Mouse (Mus musculus): Measurements from ENCODE around the gene Trip6. TPM values are rescaled to one million over a fixed set of nuclear protein-coding genes. Genes with fewer than 3 reads are reported as not detected.

Gene Trip6
- total RNA-seq, 1 experiment, result 22.7 TPM

DNA sequence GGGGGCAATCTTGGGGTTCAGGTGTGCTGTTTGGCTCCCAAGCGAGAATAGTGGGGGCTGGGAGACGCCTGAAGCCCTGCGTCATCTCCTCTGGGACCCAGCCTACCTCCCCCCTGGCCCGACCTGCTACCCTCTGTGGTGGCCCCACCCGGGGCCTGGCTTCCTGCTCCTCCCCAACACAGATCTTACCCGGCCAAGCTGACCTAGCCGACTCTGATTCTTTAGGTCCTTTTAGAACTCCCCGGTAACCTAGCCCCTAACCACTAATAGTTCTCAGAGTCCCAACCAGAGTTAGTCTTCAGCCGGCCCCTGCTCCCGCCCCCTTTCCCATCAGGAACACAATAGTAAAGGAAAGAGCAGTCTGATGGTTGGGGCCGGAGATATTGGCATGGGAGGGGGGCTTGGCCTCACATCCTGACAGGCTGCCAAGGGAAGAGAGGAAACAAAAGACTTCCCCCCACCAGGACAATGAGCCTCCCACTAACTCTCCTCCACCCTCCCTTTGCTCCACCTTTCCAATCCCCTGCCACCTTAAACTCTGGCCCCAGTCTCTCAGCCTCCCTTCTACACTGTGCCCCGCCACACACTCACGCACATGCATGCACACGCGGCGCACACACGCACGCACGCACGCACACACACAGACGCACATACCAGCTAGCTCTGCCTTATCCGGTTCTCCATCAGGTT is 25.2 kb upstream of the Trip6 start:
- no peaks in the 10 kb centered on the region for H3K9me3 ChIP-seq (ENCODE audit: control insufficient read depth, insufficient read depth, low read depth, low read length)
- DNase-seq (ENCODE audit: low read depth, low spot score), result peak; percentile 51
- H3K9ac ChIP-seq (ENCODE audit: insufficient read depth, low read depth, low read length, poor library complexity, severe bottlenecking), result peak overlapping the region; percentile 44; the same call in 1 of the 2 replicates
- H3K4me1 ChIP-seq (ENCODE audit: control insufficient read depth in 2 of 2, insufficient read depth in 2 of 2, low read length in 2 of 2, poor library complexity in 1 of 2), result peaks cover 12 to 28% of the 10 kb centered on the region in 2 experiments; a peak in 3 of 4 replicates
- peak overlapping the region; percentile 55 for H3K27ac ChIP-seq (ENCODE audit: insufficient read depth, low read depth, low read length, poor library complexity, severe bottlenecking)
- TF ChIP-seq MAFK (IDR thresholded peaks at IDR 0.05; ENCODE audit: insufficient read depth, low read depth, low read length) (no peak), HCFC1 (IDR thresholded peaks at IDR 0.05; ENCODE audit: borderline replicate concordance, insufficient read depth, low read length) (no peak), ZC3H11A (IDR thresholded peaks at IDR 0.05; ENCODE audit: borderline replicate concordance, low read depth, low read length) (no peak)
- H3K4me3 ChIP-seq (ENCODE audit: insufficient read depth in 1 of 2, low read depth in 1 of 2, low read length in 2 of 2, poor library complexity in 1 of 2, severe bottlenecking in 1 of 2), result peak overlapping the region; percentile 31 to 68
- in situ Hi-C loops (cut with MboI; ENCODE audit: low sequenced_read_pairs in 2 of 2, unreplicated experiment in 2 of 2), result no loop called here
- H3K36me3 ChIP-seq (ENCODE audit: control insufficient read depth, insufficient read depth, low read length, poor library complexity, severe bottlenecking), result no peaks in the 10 kb centered on the region

DNA sequence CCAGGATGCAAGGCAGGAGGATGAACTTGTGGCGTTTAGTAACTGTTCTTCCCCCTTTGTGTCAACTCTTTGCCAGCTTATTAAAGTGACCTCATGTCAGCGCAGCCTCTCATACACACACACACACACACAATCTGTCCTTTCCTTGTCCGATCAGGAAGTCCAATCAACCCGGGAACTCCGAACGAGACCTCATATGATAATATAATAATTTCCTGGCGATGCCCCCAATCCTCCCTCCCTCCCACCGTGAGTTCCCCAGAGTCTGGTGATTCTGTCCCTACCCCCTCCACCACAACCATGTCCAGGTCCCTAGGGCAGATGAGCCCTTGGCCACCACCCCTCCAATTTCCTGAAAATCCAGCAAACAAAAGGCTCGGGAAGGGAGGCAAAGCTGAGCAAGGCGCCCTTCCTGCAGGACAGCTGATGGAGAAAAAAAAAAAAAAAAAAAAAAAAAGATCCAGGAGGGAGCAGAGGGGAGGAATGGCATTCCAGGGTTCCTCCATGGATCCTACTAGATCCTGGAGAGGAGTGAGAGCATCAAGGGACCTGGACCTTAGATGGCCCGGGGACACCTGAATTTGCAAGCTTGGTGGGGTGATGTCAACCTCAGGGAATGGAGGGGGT is 24.6 kb upstream of the Trip6 start:
- H3K36me3 ChIP-seq (ENCODE audit: control insufficient read depth, insufficient read depth, low read length, poor library complexity, severe bottlenecking), result no peaks in the 10 kb centered on the region
- H3K4me3 ChIP-seq (ENCODE audit: insufficient read depth in 1 of 2, low read depth in 1 of 2, low read length in 2 of 2, poor library complexity in 1 of 2, severe bottlenecking in 1 of 2), result peak overlapping the region; percentile 56 to 68
- H3K9ac ChIP-seq (ENCODE audit: insufficient read depth, low read depth, low read length, poor library complexity, severe bottlenecking), result peak overlapping the region; percentile 67; the same call in 1 of the 2 replicates
- in situ Hi-C loops (cut with MboI; ENCODE audit: low sequenced_read_pairs in 2 of 2, unreplicated experiment in 2 of 2), result no loop called here
- TF ChIP-seq ZNF384 (IDR thresholded peaks at IDR 0.05; ENCODE audit: low read depth, low read length) (peak; percentile 96), CHD2 (IDR thresholded peaks at IDR 0.05; ENCODE audit: low read depth, low read length) (no peak)
- H3K27ac ChIP-seq (ENCODE audit: insufficient read depth, low read depth, low read length, poor library complexity, severe bottlenecking), result peak overlapping the region; percentile 55
- no peaks in the 10 kb centered on the region for H3K9me3 ChIP-seq (ENCODE audit: control insufficient read depth, insufficient read depth, low read depth, low read length)
- DNase-seq (ENCODE audit: low read depth, low spot score), result no peak
- peaks cover 13 to 28% of the 10 kb centered on the region in 2 experiments; a peak in 3 of 4 replicates for H3K4me1 ChIP-seq (ENCODE audit: control insufficient read depth in 2 of 2, insufficient read depth in 2 of 2, low read length in 2 of 2, poor library complexity in 1 of 2)

DNA sequence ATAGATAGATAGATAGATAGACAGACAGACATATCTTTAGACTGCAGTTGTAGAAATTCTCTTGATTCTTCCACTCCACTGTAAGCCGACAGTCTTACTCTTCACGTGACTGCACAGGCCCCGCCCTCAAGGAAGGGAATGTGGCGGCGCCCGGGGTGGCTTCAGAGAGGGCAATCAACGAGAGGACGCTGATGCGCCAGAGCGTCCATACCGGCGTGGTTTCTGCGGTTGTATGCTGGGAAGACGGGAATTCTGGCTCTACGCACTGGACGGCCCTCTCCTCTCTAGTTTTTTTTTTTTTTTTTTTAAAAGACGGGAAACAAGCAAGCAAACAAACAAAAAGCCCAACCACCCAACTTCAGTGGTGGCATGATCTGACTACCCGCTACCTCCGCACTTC is 24.1 kb upstream of the Trip6 start:
- in situ Hi-C loops (cut with MboI; ENCODE audit: low sequenced_read_pairs in 2 of 2, unreplicated experiment in 2 of 2), result no loop called here
- Histone ChIP-seq H3K36me3 (ENCODE audit: control insufficient read depth, insufficient read depth, low read length, poor library complexity, severe bottlenecking) (no peaks in the 10 kb centered on the region), H3K27ac (ENCODE audit: insufficient read depth, low read depth, low read length, poor library complexity, severe bottlenecking) (peak overlapping the region; percentile 53; the same call in 1 of the 2 replicates), H3K4me1 (ENCODE audit: control insufficient read depth in 2 of 2, insufficient read depth in 2 of 2, low read length in 2 of 2, poor library complexity in 1 of 2) (peaks cover 13 to 28% of the 10 kb centered on the region in 2 experiments; a peak in 3 of 4 replicates), H3K9ac (ENCODE audit: insufficient read depth, low read depth, low read length, poor library complexity, severe bottlenecking) (peak overlapping the region; percentile 67; the same call in 1 of the 2 replicates), H3K9me3 (ENCODE audit: control insufficient read depth, insufficient read depth, low read depth, low read length) (no peaks in the 10 kb centered on the region), H3K4me3 (ENCODE audit: insufficient read depth in 1 of 2, low read depth in 1 of 2, low read length in 2 of 2, poor library complexity in 1 of 2, severe bottlenecking in 1 of 2) (peak overlapping the region; percentile 56 to 68)
- peak; percentile 89 for DNase-seq (ENCODE audit: low read depth, low spot score)
- TF ChIP-seq MAFK (IDR thresholded peaks at IDR 0.05; ENCODE audit: insufficient read depth, low read depth, low read length) (no peak), HCFC1 (IDR thresholded peaks at IDR 0.05; ENCODE audit: borderline replicate concordance, insufficient read depth, low read length) (peak; percentile 89), ZNF384 (IDR thresholded peaks at IDR 0.05; ENCODE audit: low read depth, low read length) (peak; percentile 91), ZC3H11A (IDR thresholded peaks at IDR 0.05; ENCODE audit: borderline replicate concordance, low read depth, low read length) (no peak), CHD2 (IDR thresholded peaks at IDR 0.05; ENCODE audit: low read depth, low read length) (no peak)

DNA sequence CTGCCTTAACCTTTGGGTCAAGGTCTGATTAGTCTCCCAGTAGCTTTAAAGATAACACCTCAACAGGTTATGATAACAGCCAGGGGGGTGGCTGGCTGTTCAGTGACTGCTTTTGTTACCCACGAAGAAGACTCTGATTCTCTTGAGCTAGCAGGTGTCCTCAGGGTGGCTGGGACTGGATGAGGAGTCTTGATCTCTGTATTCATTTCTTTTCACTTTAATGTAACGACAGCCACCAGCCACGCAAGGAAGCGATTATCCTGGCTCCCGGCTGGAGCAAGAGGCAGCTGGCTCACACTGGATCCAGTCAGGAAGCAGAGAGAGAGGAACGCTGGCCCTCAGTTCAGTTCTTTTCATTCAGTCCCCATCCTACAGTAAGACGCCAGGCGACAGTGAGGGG is 23.0 kb upstream of the Trip6 start:
- no peaks in the 10 kb centered on the region for H3K36me3 ChIP-seq (ENCODE audit: control insufficient read depth, insufficient read depth, low read length, poor library complexity, severe bottlenecking)
- peak overlapping the region; percentile 56 to 68; a peak in 2 of 4 replicates for H3K4me3 ChIP-seq (ENCODE audit: insufficient read depth in 1 of 2, low read depth in 1 of 2, low read length in 2 of 2, poor library complexity in 1 of 2, severe bottlenecking in 1 of 2)
- H3K9me3 ChIP-seq (ENCODE audit: control insufficient read depth, insufficient read depth, low read depth, low read length), result no peaks in the 10 kb centered on the region
- H3K4me1 ChIP-seq (ENCODE audit: control insufficient read depth in 2 of 2, insufficient read depth in 2 of 2, low read length in 2 of 2, poor library complexity in 1 of 2), result peaks cover 13 to 32% of the 10 kb centered on the region in 2 experiments
- in situ Hi-C loops (cut with MboI; ENCODE audit: low sequenced_read_pairs in 2 of 2, unreplicated experiment in 2 of 2), result no loop called here
- H3K9ac ChIP-seq (ENCODE audit: insufficient read depth, low read depth, low read length, poor library complexity, severe bottlenecking), result no peak overlapping the region
- TF ChIP-seq ZC3H11A (IDR thresholded peaks at IDR 0.05; ENCODE audit: borderline replicate concordance, low read depth, low read length), result no peak
- no peak for TF ChIP-seq ZNF384 (IDR thresholded peaks at IDR 0.05; ENCODE audit: low read depth, low read length)
- TF ChIP-seq HCFC1 (IDR thresholded peaks at IDR 0.05; ENCODE audit: borderline replicate concordance, insufficient read depth, low read length), result no peak
- TF ChIP-seq MAFK (IDR thresholded peaks at IDR 0.05; ENCODE audit: insufficient read depth, low read depth, low read length), result no peak
- no peak for TF ChIP-seq CHD2 (IDR thresholded peaks at IDR 0.05; ENCODE audit: low read depth, low read length)
- DNase-seq (ENCODE audit: low read depth, low spot score), result peak; percentile 75
- H3K27ac ChIP-seq (ENCODE audit: insufficient read depth, low read depth, low read length, poor library complexity, severe bottlenecking), result peak overlapping the region; percentile 76

Measured in ES-E14 (cell line).